Mouse (Mus musculus) cerebellum, adult 2 months (tissue): ENCODE measurements around the gene Gm49395. TPM values are rescaled to one million over a fixed set of nuclear protein-coding genes. Genes with fewer than 3 reads are reported as not detected.

Source experiments
- DNase-seq, 2 experiments: peaks; one replicate each; pipeline ENCODE4 v3.0.0; 2021
- H3K27ac ChIP-seq: fragments of 200-500 bp; 2 replicates; pipeline ENCODE4 v1.5.1; 2012; ENCODE audit warnings: low read length, control low read depth, inconsistent platforms; ENCODE audit not compliant: insufficient read depth
- H3K27me3 ChIP-seq: fragments of 200-500 bp; 2 replicates; pipeline ENCODE4 v1.6.1; 2012; ENCODE audit warnings: inconsistent platforms, mild to moderate bottlenecking, low read length, moderate library complexity; ENCODE audit not compliant: control insufficient read depth, insufficient read depth
- H3K4me1 ChIP-seq: fragments of 200-500 bp; 2 replicates; pipeline ENCODE4 v1.6.1; 2011; ENCODE audit warnings: low read length; ENCODE audit not compliant: control insufficient read depth, insufficient read depth
- H3K4me3 ChIP-seq: fragments of 200-500 bp; replicated peaks from 2 replicates; pipeline ENCODE3; 2011; ENCODE audit warnings: mild to moderate bottlenecking, low read depth, low read length, control low read depth; ENCODE audit not compliant: insufficient read depth
- CTCF ChIP-seq: fragments of 200-500 bp; IDR thresholded peaks from 2 replicates; pipeline ENCODE4 v1.5.1; 2011; ENCODE audit warnings: low read depth, mild to moderate bottlenecking, control low read depth, low read length, moderate library complexity, borderline replicate concordance; ENCODE audit not compliant: insufficient read depth
- POLR2A ChIP-seq: fragments of 200-500 bp; IDR thresholded peaks from 2 replicates; pipeline ENCODE4 v1.6.1; 2011; ENCODE audit warnings: low read length, control low read depth, borderline replicate concordance; ENCODE audit not compliant: insufficient read depth
- WGBS: fragments of 180-500 bp; shearing (Covaris S2); methylation state at CpG from one replicate; pipeline ENCODE4 v1.1.7; 2018; 5-methylcytosine and 5-hydroxymethylcytosine counted together
- polyA plus RNA-seq: library from polyadenylated mRNA; depleted of rRNA; stranded (reverse); fragments of >200 nt; gene quantifications from 2 replicates; pipeline ENCODE4 v1.2.3, GENCODE M21; 2012

Gene Gm49395
- polyA plus RNA-seq, 1 experiment = 0.80 TPM

- 76% methylated on average over 3 of the region's 3 CpGs for WGBS
Measured at GRCm38 (mm10) chr13:115131381-115131780, 29.7 kb upstream of the Gm49395 start.

GRCm38 (mm10) chr13:115130035-115130434 is 28.3 kb upstream of the Gm49395 start:
- TF ChIP-seq CTCF (no peak), POLR2A (no peak)
- DNase-seq = no peak
- WGBS = 90% methylated on average over 2 of the region's 2 CpGs
- no peak overlapping the region for H3K27ac ChIP-seq
- H3K27me3 ChIP-seq = no peaks in the 10 kb centered on the region
- H3K4me3 ChIP-seq = no peak overlapping the region
- no peaks in the 10 kb centered on the region for H3K4me1 ChIP-seq

More at GRCm38 (mm10) chr13:115131381-115131780, 29.7 kb upstream of the Gm49395 start:
- no peak overlapping the region for H3K4me3 ChIP-seq
- H3K4me1 ChIP-seq = no peaks in the 10 kb centered on the region
- no peak for DNase-seq
- H3K27me3 ChIP-seq = no peaks in the 10 kb centered on the region
- no peak overlapping the region for H3K27ac ChIP-seq
- no peak for TF ChIP-seq POLR2A
- no peak for TF ChIP-seq CTCF

DNA sequence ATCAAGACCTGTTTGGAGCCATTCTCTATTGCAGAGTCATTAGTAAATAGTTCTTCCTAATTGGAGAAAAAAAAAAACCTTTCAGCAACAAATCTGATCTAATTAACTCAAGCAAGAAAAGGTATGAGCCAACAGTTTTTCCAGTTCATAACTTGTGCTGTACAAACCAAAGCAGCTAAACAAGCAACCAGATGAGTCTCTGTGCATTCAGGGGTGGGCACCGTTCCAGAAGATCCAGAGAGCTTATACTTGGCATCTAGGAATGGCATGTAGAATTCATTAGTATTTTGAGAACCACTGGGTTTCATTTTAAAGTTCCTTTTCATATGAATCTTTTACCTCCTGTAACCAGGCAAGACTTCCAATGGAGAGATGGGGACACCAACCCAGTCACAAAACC is 26.1 kb upstream of the Gm49395 start:
- no peaks in the 10 kb centered on the region for H3K27me3 ChIP-seq
- no peak overlapping the region for H3K4me3 ChIP-seq
- H3K27ac ChIP-seq = no peak overlapping the region
- H3K4me1 ChIP-seq = no peaks in the 10 kb centered on the region
- 75% methylated on average over 1 of the region's 1 CpGs for WGBS
- no peak for TF ChIP-seq CTCF
- no peak for TF ChIP-seq POLR2A
- DNase-seq = no peak

- H3K27me3 ChIP-seq = no peaks in the 10 kb centered on the region
- no peak overlapping the region for H3K4me3 ChIP-seq
- no peak overlapping the region for H3K27ac ChIP-seq
- H3K4me1 ChIP-seq = no peaks in the 10 kb centered on the region
- no peak for DNase-seq
- WGBS = 95% methylated on average over 2 of the region's 2 CpGs
- TF ChIP-seq CTCF (no peak), POLR2A (no peak)
Measured at GRCm38 (mm10) chr13:115126534-115126933, 24.8 kb upstream of the Gm49395 start.

DNA sequence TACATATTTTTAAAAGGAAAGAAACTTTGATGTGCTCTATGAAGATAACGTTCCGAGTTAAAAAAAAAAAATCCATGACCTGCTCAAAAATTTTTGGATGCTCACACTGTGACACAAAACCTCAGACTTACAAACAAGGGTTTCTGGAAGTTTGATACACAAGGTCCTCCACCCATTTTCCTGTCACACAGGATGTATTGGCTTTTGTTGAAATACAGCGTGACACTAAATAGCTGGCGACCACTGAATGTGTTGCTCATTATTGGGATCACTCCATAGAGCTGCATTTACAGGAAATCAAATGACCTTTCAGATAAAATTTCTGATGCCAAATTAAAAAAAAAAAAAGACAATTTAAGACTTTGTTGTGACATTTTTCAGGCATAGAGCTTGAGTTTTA is 23.4 kb upstream of the Gm49395 start:
- Histone ChIP-seq H3K27ac (no peak overlapping the region), H3K27me3 (no peaks in the 10 kb centered on the region), H3K4me1 (no peaks in the 10 kb centered on the region), H3K4me3 (no peak overlapping the region)
- TF ChIP-seq POLR2A = no peak
- TF ChIP-seq CTCF = no peak
- DNase-seq = no peak
- 85% methylated on average over 4 of the region's 4 CpGs for WGBS

DNA sequence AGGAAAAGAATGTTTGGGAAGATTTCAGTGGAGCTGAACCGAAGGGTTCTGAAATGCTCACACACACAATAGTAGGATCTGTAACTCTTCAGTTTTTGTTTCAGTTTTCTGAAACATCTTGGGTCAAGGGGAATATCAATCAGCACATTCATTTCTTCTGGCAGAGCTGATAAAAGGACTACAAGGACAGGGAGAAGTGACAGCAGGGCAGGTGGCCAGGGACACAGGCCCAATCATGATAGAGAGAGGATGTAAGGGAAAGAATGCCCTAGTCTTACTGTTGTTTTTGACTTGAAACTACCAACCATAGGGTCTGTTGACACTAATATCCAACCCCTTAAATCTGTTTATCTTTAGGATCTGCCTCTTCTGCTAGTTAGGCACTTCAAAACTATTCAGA is 22.8 kb upstream of the Gm49395 start:
- no peaks in the 10 kb centered on the region for H3K27me3 ChIP-seq
- 79% methylated on average over 1 of the region's 1 CpGs for WGBS
- H3K4me1 ChIP-seq = no peaks in the 10 kb centered on the region
- no peak overlapping the region for H3K27ac ChIP-seq
- no peak overlapping the region for H3K4me3 ChIP-seq
- no peak for TF ChIP-seq POLR2A
- TF ChIP-seq CTCF = no peak
- DNase-seq = no peak

DNA sequence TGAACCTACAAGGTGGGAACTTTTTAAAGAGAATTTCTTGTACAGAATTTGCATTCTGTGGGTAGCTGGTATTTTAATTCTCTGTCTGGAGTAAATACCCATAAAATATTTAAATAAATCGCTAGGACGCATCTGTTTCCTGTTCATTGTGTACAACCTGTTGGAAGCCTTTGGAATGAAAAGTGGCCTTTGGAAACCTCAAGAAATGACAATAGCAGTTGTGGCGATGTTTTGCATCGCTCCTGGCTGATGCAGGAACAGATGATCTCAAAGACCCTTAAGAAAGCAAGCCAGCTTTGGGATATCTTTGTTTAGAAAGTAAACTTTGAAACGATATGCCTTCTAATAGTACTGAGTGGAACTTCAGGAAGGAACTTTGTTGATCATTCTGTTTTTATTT is 17.0 kb upstream of the Gm49395 start:
- Histone ChIP-seq H3K27ac (no peak overlapping the region), H3K4me3 (no peak overlapping the region), H3K27me3 (no peaks in the 10 kb centered on the region), H3K4me1 (no peaks in the 10 kb centered on the region)
- WGBS = 36% methylated on average over 5 of the region's 5 CpGs
- TF ChIP-seq POLR2A = no peak
- no peak for TF ChIP-seq CTCF
- no peak for DNase-seq

DNA sequence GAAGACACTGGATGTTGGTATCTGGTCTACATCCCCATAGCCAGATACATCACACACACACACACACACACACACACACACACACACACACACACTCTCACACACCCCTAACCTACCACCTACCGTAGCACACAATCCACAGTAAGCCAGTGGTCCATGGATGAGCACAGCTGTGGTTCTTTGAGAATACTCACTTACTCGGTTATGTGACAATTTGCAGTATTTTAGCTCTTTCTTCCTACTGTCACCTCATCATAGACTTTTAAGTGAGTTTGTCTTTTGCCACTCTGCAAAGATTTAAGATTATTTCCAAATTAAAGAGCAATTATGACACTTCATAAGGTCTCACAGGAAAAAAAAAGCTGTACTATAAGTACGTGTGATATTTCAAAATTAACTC is 16.5 kb upstream of the Gm49395 start:
- H3K4me3 ChIP-seq = no peak overlapping the region
- H3K27ac ChIP-seq = no peak overlapping the region
- H3K27me3 ChIP-seq = no peaks in the 10 kb centered on the region
- TF ChIP-seq POLR2A = no peak
- DNase-seq = no peak
- WGBS = 74% methylated on average over 3 of the region's 3 CpGs
- H3K4me1 ChIP-seq = no peaks in the 10 kb centered on the region
